Mouse (Mus musculus) spleen, adult 18-20 months (tissue): ENCODE measurements at regions not wholly inside any gene's neighbourhood (a gene's known extent, or its start where the extent isn't known, plus 50 kb on each side); places are given as distances from the start of the nearest gene placed in this dataset.
"Not testable (repeated sequence)": the region's sequence is repeated elsewhere in the genome, so short reads cannot be mapped to it uniquely, and the experiment has no call there.

ENCODE experiments used
- DNase-seq, 2 experiments: peaks; one replicate each; pipeline ENCODE4 v3.0.0; 2022; ENCODE audit warnings: mixed read lengths in 2 of 2

DNA sequence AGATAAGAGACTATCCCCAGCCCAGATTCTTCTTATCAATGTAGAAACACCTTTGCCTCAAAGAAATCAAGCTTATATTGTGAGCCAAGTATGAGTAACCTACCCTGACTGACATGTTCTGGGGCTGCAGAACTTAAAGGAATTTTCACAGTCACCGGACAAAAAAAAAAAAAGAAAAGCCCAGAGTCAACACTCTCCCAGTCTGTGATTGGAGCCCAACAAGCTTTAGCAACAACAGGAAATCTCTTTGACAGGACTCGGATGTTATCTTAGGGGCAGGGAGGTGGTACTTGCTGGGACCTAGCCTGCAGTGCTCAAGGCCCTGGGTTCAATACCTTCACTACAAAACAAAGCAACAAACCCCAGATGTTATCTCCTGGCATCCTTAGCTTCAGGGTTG is 114.2 kb downstream of the Nectin1 start:
- DNase-seq = no peak

DNA sequence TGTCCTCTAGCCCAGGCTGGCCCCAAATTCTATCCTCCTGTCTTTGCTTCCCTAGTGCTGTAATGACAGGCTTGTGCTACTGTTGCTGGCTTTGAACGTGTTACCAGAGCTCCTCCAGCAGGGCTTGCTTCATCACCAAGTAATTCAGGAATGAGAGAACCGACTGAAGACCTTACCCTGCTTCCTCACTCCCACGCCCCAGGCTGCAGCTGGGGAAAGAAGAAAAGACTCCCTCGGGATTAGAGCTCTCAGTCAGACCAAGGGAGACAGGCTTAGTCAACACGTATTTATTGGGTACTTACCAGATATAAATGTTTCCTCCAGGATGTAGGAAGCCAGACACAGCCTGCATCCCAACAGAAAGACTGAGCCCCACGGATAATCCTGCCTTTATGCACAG is 115.0 kb downstream of the Nectin1 start:
- DNase-seq = no peak

DNA sequence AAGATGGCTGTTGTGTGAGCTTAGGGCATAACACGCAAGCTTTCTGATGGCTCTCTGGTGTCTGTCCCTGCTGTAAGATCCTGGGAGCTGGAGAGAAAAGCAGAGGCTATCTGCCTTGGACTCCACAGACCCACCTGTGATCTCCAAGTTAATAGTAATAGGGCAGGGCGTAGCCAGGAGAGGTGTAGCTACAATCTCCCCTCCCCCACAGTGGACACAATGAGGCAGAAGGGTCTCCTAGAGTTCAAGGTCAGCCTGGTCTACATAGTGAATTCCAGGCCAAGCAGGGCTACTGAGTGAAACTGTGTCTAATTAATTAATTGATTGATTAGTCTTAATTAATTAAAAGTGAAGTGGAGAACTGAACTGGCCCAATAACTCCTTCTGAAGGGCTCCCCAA is 116.5 kb downstream of the Nectin1 start:
- DNase-seq = no peak

DNA sequence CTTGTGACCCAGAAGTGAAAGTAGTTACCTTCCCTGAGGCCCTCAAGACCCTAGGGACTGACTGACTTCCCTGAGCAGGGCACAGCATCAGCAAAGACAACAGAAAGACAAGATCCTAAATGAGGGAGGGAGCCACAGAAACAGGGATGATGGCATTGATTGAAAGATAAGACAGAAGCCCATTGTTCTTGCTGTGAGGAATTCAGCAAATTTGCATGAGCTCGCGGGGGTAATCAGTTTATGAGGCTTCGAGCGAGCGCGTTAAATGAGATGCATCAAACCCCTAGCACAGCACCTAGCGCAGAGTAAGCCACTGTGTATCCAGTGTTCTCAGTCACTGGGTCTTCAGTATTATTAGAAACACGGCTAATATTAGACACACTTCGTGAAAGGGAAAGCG is 117.6 kb downstream of the Nectin1 start:
- DNase-seq = no peak

DNA sequence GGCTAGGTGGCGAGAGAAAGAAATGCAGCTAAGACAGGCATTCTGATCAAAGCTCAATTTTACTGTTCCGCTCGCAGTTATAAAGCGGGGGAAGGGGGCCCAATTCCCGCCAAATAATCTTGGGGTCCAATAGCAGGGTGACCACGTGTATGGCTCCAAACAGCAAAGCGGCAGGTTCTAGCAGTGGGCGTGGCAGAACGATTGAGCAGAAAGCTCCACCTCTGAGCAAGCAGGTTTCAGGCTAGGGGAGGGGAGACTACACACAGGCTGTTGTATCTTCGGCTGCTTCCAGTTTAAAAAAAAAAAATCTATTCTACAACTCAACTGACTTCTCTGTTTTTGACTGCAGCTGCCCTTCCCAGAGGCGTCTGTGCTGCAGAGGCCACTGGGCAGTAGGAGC is 118.2 kb downstream of the Nectin1 start:
- DNase-seq = not testable (repeated sequence)

DNA sequence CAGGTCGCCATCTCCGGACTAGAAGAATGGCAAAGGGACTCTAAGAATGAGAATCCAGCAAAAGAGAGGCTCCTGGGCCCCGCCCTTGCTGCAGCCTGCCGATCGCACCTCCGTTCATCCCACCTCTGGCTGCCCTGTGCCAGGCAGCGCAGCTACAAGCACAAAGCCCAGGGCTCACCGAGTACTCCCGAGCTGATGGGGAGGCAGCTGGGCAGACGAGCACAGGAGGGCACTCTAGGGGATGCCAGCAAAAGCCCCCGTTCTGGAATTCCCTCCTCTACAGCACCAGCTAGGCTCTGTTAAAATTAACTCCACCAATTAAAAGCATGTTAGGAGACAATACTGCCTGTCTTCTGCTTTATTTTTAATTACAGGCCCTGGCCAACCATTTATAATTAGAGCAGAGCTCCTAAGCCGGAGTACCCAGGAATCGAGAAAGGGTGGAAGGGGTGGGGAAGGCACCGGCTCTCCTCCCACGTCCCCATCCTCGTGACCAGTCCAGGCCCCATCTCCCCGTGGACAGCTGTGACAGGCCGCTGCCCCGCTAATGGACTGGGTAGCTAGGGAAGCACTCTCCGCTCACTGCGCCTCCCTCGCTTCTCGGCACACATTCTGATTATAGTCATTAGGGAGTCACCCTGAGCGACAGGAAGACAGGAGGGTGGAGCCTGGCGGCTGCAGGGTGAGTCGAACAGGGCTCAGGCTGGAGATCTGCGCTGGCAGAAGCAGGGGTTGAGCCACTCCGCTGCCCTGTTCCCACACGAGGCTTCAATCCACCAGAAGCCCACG is 120.0 kb downstream of the Nectin1 start:
- no peak for DNase-seq

DNA sequence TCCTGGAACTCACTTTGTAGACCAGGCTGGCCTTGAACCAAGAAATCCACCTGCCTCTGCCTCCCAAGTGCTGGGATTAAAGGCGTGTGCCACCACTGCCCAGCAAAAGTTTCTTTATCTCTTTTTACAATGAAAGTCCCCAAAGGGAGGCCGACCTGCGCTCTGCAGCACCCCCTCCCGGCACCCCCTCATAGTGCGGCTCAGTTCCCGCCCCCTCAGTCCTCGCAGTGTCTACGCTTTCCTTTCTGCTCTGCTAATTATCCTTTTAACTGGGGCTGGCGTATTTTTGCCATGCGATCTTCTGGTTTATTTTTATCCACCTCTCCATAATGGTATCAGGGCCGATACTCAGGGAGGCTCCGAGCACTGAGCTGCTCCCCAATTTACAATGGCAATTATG is 123.0 kb downstream of the Nectin1 start:
- no peak for DNase-seq

DNA sequence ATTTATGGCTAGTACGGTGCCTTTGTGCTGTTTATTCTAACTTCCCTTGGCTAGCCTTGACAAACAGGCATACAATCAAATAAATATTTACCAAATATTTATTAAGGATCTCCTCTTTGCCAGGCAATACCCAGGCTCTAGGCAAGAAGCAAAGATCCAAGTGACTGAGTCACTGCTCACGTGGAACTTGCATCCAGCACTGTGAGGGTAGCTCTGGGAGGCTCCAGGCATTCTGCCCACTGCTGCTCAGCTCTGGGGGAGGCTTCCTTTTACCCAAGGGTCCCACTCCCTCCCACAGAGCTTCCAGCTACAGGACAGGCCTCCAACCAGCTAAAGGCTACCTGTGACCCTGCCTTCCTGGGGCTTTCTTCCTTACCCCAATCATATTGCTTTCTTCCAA is 130.1 kb downstream of the Nectin1 start:
- DNase-seq = no peak

DNA sequence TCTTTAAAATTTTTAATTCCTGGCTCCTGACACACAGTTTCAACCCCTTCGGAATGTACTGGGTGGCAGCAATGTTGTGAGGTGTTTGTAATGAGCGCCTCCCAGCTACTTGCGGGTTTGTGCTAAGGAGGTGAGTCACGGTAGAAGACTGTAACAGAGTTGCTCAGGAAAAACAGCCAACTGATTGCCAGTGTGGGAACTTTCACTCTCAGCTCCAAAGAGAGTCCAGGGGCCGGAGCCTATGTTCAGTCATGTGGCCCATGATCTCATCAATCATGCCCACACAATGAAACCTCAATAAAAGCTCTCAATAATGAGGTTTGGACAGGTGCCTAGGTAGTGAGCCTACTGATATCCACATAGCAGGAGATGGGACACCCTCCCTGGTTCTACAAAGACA is 130.5 kb downstream of the Nectin1 start:
- DNase-seq = no peak

DNA sequence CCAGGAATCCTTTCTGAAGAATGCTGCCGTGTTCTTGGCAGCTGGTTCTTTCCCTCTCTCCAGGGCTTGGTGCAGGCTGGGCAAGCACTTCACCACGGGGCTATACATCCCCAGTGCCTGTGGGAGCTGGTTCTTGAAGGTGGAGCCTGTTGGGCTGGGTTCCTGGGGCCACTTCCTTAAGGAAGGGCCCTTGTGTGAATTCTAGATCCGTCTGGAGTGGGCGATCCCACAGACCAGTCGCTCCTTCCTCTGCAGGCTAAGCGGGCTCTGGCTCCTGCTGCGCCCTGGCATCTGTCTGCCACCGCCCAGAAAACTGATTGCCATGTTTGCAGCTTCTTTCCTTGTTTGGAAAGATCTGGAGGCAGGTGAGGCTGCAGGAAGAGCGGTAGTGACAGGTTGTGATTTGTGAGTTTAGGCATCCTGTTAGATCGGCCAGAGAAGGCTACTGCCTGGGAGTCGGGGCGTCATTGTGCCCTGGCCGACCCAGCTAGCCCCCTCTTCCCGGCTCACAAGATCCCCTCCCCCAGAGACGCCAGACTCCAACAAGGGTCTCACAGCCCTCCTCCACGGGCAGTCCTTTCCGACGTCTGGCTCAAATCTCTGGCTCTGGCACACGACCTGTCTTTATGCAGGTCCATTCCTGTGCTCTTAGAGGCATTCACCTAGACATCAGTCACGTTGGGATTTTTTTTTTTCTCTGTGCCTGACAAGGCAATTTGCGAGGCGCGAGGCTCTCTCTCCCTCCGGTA is 135.6 kb downstream of the Nectin1 start:
- DNase-seq = no peak

DNA sequence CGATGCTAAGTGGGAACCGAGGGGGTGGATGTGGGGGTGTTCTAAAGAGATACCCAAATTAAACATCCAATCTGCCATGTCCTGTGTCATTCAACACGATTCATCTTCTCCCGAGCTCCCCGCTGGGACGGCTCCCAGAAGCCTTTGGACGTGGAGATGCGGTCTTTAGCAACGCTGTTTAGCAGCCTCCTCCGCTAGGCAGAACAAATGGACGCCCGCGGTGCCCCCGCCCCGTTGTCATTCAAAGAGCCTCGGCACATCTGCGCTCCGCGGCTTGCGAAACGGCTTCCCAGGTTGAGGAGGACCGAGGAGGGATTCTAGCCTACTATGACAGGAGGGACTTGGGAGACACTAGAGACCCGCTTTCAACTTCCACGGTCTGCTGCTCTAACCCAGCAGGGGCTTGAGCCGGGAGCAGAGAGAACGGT is 136.2 kb downstream of the Nectin1 start:
- no peak for DNase-seq

DNA sequence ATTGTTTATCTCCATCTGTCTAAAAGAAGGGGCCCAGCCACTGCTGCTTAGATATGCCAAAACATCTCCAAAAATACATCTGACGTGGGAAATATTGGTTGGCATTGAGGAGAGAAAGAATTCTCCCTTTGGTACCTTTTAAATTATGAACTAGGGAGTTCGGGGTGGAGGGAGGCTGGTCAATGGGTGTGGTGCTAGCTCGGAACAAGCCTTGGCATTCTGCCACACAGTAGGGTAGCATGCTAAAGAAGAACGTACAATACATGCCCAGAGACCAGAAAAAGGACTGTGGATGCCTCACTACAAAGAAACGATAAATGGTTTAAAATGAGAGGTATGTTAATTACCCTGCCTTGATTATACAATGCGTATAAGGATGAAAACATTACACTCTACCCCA is 149.3 kb downstream of the Nectin1 start:
- no peak for DNase-seq

DNA sequence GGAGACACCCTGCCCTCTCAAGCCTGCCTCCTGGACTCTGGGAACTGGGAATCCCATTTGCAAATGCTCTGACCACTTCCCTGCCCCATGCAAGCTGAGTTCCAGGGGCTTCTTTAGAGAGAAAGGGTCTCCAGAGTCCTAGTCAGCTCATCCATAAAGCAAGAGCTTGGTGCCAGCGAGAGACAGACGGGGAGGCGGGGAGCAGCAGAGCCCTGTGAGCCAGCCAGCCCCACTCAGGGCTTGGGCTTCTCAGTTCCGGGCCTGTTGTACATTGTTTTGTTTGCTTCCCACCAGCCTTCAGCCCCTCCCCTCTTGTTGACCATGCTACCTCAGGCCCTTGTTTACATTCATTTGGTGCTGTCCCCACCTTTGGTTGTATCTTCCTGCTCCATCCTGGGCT is 143.9 kb upstream of the Thy1 start:
- no peak for DNase-seq

DNA sequence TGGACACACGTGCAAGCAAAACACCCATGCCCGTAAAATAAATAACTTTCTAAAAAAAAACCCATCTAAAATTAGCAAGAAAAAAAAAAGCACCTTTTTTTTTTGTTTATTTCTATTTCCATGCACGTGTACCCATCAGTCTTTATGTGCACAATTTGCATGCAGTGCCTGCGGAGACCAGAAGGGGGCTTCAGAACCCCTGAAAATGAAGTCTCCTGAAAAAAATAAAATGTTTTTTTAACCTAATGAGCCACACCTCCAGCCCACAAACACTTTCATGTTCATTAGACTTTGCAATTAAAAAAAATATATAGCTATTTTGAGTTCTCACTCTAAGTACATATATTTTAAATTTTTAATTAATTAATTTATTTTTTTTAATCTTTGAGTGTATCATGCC is 134.9 kb upstream of the Thy1 start:
- no peak for DNase-seq

DNA sequence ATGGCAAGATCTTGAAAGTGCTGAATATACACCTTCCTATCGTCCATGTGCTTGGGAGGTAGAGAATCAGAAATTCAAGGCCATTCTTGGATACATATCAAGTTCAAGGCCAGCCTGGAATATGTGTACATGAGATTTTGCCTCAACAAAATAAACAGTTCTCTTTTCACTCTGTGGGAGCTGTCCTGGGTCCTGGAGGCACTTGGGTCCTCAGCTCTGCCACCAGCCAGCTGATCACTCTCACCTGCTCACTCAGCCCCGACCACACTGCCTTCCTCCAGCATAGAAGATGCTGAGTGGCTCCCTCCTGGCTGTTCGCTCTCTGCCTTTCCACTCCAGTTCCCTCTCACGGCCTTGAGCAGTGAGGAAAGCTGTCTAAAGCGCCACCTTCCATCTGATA is 128.2 kb upstream of the Thy1 start:
- DNase-seq = no peak

DNA sequence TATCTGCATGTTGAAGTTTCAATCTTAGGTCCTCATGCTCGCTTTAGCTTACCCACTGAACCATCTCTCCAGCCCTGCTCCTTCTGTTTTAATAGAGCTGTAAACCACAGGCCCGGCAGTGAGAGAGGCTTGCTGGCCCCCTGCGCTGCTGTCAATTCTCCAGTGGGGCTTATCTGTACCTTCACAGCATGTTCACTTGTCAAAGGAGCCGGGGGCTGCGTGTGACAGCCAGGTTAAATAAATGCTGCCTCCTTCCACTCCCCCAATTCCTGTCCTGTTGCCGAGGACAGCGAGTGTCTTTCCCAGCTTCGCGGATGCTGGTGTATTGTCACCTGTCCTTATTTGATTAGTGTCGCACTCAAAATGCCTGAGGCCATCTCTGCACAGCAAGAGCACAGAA is 125.7 kb upstream of the Thy1 start:
- DNase-seq = no peak

DNA sequence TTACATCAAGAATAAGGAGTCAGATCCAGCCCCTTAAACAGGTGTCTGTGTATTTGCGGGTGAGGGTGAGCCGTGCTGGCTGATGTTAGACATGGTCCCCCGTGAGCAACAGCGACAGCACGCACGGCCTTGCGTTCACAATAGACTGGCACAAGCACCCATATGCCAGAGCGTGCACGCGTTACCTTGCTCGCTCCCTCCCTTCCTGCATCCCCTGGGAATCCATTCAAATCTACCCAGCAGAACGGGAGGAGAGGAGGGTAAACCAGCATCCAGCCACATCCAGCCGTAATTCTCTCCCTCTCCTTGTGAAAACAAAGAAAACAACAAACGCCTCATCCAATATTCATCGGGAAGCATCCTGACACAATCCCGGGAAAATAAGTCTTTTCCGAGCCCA is 124.2 kb upstream of the Thy1 start:
- DNase-seq = no peak

DNA sequence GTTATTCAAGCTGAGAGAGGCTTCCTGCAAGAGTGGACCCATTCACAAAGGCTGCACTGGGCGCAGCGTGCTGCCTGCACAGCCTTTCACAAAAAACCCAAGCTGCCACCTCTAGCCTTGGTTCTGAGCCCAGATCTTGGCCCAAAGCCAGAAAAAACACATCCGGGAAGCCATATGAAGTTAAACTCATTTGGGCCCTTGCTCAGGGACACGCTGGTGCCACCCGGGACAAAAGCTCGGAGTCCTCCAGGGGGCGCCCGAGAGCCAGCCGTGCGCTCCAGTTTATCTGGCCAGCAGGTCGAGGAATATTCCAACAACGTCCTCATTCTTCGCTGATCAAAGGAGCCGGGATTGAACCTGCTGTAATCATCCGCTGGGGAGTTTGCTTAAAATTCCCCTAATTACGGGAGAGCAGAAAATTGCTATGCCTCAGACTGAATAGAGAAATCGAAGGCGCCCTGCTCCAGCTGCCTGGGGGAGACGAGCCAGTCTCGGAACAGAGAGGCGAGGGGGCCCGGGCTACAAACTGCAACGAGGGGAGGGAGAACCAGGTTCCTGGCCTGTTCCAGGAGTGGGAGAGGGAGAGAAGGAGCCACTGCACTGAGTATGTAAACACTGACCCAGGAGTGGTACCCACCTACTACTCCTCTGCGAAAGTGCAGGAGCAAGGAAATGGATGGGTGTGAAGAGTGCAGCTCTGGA is 123.0 kb upstream of the Thy1 start:
- peak; percentile 14 to 59 for DNase-seq

DNA sequence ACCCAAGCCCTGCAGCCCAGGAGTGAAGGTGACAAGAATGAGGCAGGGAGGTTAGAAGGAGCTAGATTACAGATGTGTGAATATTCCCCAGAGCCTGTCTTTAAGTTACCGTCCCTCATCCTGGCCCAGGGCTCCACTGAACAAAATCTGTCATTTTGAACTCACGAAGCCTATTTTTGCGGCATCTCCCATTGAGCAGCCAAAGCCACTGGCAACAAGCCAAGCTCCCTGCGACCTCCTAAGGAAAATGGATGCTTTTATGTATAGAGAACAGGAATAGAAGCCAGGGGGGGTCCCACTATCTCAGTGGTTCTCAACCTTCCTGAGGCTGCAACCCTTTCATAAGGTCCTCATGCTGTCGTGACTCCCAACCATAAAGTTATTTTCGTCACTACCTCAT is 121.0 kb upstream of the Thy1 start:
- DNase-seq = no peak

DNA sequence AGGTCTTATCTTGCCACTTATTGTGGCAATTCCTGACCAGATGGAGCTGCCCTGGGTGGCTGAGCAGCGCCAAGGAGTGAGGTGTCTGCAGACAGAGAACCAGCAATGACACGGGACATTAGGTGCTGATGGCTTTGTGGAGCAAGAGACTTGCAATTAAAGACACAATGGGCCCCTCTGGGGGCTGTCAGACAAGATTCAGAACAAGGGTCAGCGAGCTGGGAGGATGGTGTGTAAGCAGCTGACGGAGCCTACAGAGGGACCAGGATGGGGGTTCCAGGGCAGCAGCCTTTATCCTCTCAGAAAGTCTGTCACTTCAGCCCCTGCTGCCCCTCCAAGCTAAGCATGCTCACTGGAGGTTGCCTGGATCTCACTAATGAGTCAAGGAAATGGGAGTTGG is 120.1 kb upstream of the Thy1 start:
- no peak for DNase-seq

DNA sequence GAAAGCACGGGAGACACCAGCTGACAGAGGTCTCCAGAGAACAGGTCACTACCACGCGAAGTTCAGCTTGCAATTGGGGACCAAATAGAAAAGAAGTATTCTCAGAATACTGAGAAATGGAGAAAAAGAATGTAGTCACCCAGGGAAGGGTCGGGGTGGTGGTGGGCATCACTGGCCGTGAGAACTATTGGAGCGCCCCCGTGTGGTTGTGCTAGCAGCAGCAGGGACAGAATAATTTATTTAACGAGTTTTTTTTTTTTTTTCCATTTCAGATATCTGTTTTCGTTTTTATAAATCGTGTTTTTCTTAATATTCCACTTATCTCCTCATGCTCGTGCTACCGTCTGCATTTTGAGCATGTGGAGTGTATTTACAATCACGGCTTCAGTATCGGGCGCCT is 118.4 kb upstream of the Thy1 start:
- DNase-seq = peak in 1 of 2 experiments; percentile 5

DNA sequence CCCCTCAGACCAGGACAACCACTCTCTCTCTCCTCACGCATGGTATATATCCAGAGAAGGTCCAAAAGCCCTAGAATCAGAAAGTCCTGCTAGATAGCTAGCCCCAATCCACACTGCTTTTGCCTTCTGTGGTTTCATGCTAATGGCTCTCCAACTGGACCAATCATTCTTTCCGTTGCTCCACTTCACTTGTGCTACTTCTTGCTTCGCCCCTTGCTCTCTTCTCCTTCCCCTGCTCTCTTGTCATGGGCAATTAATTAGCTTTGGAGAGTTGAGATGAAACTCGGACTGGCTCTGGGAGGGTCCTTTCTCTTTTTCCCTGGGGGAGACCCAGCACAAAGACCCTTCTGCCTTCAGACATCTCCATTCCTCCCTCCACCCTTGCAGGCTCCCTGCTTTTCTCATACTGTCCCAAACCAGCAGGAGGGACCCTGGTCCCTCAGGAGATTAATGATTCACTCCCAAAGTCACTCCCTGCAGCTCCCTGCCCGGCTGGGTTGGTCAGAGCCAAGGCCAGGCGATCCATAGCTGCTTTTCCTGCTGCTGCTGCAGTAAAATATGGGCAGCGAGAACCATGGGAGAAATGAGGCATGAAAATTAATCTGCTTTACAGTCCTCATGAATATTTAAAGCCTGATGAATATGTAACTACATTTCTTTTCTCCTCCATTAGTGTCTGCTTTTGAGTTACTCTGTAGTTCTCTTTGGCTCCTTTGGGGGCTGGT is 113.7 kb upstream of the Thy1 start:
- no peak for DNase-seq

DNA sequence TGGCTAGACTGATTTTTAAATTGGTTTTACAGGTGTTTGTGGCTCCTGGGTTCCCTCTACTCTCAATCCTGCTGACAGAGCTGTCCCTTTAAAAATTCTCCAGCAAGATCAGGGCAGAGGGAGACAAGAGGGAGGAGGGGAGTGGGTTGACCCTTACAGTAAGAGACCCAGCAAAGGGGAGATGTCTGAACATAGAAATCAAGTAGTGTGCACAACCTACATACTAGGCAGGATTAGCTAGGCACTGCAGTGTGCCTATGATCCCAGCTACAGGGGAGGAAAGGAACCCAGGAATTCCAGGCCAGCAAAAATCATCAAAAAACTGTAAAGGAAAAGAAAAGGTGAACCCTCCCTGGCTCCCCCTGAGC is 113.2 kb upstream of the Thy1 start:
- DNase-seq = no peak
